Mouse (Mus musculus) heart, postnatal 4 days (tissue): ENCODE measurements around the gene Krt77. TPM values are rescaled to one million over a fixed set of nuclear protein-coding genes. Genes with fewer than 3 reads are reported as not detected.

Source experiments
- DNase-seq: peaks from one replicate; pipeline ENCODE4 v3.0.0; 2021
- total RNA-seq, 2 experiments: library from RNA; stranded (reverse); gene quantifications; 2 replicates each; pipeline ENCODE4 v1.2.3; 2021

Krt77 gene
- not detected for total RNA-seq

GRCm38 (mm10) chr15:101869431-101869830, at the start of gene Krt77:
Krt77 (minus strand) TSS chr15:101869705.
- no peak for DNase-seq

GRCm38 (mm10) chr15:101916072-101916471, 46.6 kb upstream of the Krt77 start:
- DNase-seq = no peak

GRCm38 (mm10) chr15:101904849-101905248, 35.3 kb upstream of the Krt77 start:
- no peak for DNase-seq

GRCm38 (mm10) chr15:101902171-101903149, 33.0 kb upstream of the Krt77 start:
- DNase-seq = no peak

- DNase-seq = no peak
Observed at GRCm38 (mm10) chr15:101895216-101895615, 25.7 kb upstream of the Krt77 start.

GRCm38 (mm10) chr15:101892820-101893219, 23.3 kb upstream of the Krt77 start, which contains the start of gene Krt76:
Krt76 (minus strand) TSS chr15:101892920.
- DNase-seq = no peak

GRCm38 (mm10) chr15:101879776-101880175, 10.3 kb upstream of the Krt77 start:
- DNase-seq = peak; percentile 38

GRCm38 (mm10) chr15:101878041-101878440, 8.5 kb upstream of the Krt77 start:
- no peak for DNase-seq

GRCm38 (mm10) chr15:101874383-101874782, 4.9 kb upstream of the Krt77 start:
- no peak for DNase-seq

GRCm38 (mm10) chr15:101873231-101873630, 3.7 kb upstream of the Krt77 start:
- no peak for DNase-seq

GRCm38 (mm10) chr15:101866754-101867153, 2.8 kb downstream of the Krt77 start:
- no peak for DNase-seq

GRCm38 (mm10) chr15:101860421-101861130, 8.9 kb downstream of the Krt77 start:
- DNase-seq = peak; percentile 9

- peak; percentile 49 for DNase-seq
Observed at GRCm38 (mm10) chr15:101859735-101860170, 9.8 kb downstream of the Krt77 start.

GRCm38 (mm10) chr15:101858673-101859425, 10.7 kb downstream of the Krt77 start:
- no peak for DNase-seq

GRCm38 (mm10) chr15:101856696-101857095, 12.8 kb downstream of the Krt77 start:
- no peak for DNase-seq

- no peak for DNase-seq
Observed at GRCm38 (mm10) chr15:101855732-101856131, 13.8 kb downstream of the Krt77 start.

- no peak for DNase-seq
Observed at GRCm38 (mm10) chr15:101854294-101854693, 15.2 kb downstream of the Krt77 start.

GRCm38 (mm10) chr15:101852571-101852970, 16.9 kb downstream of the Krt77 start:
- no peak for DNase-seq

GRCm38 (mm10) chr15:101850694-101851093, 18.8 kb downstream of the Krt77 start, which contains the start of gene Krt1:
Krt1 (minus strand) TSS chr15:101850794.
- DNase-seq = no peak

- peak; percentile 36 for DNase-seq
Observed at GRCm38 (mm10) chr15:101845971-101846403, 23.5 kb downstream of the Krt77 start.

GRCm38 (mm10) chr15:101843192-101843591, 26.3 kb downstream of the Krt77 start:
- DNase-seq = no peak

GRCm38 (mm10) chr15:101834784-101835328, 34.6 kb downstream of the Krt77 start:
- DNase-seq = no peak
